Mouse (Mus musculus) adrenal gland, postnatal 4 days (tissue): Measurements from ENCODE around the gene Apopt1. TPM values are rescaled to one million over a fixed set of nuclear protein-coding genes. Genes with fewer than 3 reads are reported as not detected.

Experiments used
- DNase-seq, 2 experiments: peaks; one replicate each; pipeline ENCODE4 v3.0.0; 2021 to 2022; ENCODE audit warnings: low spot score in 2 of 2, mixed read lengths in 2 of 2
- total RNA-seq, 2 experiments: library from RNA; stranded (reverse); gene quantifications; 2 replicates each; pipeline ENCODE4 v1.2.3; 2021

The Apopt1 gene
- total RNA-seq, 2 experiments from 2014 or later, result 65.4 to 70.1 TPM

DNA sequence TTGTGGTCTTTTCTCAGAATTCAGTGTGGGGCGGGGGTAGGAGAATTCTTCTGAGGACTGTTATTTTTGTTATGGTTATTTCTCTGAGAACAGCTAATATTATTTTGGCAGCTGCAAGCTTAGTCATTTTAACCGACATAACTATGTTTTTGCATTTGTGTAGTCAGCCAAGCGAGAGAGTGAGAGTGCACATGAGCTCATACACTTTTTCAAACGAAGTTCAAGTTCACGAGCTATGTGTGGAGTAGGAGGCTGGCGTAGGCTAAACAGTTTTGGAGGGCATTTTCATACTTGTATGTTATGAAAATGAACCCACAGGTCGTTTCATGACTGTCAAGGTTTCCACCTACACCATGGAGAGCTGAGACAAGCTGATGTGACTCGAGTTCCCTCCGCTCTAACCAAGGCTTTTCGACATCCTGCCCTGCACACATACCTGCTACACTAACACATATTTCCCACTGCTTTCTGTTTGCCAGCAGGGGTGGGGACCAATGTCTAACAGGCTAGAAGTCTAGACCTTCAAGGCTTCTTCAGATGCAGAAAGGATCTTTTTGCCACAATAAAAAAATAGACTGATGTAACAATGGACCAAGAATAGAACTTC, 55.4 kb downstream of the Apopt1 start:
- DNase-seq, result no peak

GRCm38 (mm10) chr12:111769306-111769705, 56.2 kb downstream of the Apopt1 start:
- DNase-seq, result no peak

DNA sequence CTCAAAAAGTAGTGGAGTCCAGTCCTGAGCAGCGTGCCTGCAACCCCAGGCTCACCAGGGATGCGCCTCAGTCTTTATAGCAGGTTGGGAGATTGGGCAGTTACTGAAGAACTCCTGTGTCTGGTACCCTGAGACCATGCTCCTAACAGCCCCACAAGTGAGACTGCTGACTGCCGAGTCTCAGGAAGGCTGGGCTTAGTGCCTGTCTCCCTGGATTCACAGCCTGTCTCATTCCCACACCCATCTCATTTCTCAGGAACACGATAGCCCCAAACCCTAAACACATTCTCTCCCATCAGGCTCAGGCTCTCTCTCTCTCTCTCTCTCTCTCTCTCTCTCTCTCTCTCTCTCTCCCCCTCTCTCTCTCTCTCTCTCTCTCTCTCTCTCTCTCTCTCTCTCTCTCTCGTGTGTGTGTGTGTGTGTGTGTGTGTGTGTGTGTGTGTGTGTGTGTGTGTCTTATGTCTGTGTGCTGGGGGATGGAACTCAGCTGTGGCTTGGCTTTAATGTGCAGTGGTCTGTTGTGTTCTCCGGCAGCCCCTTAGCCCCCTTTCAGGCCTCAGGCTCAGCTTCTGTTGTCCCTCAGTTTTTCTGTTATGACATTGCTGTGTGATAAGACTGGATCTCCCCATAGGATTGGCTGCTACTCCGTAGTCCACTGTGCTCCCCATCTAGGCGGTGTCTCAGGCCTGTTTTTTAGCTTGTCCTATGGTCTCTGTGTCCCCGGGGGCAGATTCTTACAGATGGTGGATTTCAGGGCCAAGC, 56.9 kb downstream of the Apopt1 start:
- DNase-seq, result no peak

- DNase-seq, result no peak
Measured at GRCm38 (mm10) chr12:111770651-111771050, 57.6 kb downstream of the Apopt1 start.

GRCm38 (mm10) chr12:111774156-111774555, 61.1 kb downstream of the Apopt1 start:
- no peak for DNase-seq

DNA sequence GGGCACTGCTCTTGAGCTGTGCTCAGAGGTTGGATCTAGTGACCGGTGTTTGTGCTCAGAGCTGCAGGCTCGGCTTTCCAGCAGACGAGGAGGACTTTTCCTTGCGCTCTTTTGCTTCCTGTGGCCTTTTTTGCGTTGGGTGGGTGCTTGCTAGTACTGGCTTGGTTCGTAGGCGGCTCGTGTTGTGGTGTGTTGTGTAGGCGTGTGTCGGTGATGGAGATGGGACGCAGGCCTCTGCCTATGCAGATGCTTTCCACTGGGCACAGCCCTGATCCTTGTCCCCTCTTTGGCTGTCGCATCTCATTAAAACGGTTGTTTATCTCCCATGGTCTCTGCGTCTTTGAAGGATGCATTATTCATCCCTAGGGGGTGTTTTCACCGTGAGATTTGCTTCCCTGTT, 61.8 kb downstream of the Apopt1 start:
- DNase-seq, result no peak

DNA sequence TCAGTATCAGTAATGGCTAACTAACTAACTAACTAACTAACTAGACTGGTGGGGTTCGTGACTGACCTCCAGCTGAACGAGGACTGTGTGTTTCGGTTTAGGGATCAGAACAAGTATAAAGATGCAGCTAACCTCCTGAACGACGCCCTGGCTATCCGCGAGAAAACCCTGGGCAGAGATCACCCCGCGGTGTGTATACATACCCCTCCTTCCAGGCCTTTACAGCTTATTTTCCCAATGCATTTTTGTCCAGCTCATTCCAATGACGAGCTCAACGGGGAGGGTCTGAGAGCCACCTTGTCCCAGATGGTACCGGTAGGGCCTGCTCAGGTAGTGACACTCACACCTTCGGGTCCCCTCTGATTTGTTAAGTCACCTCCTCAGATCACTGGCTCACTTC, 64.9 kb downstream of the Apopt1 start:
- DNase-seq, result no peak

- no peak for DNase-seq
Measured at GRCm38 (mm10) chr12:111779544-111779943, 66.5 kb downstream of the Apopt1 start.

GRCm38 (mm10) chr12:111785174-111785573, 72.1 kb downstream of the Apopt1 start:
- no peak for DNase-seq

- DNase-seq, result no peak
Measured at GRCm38 (mm10) chr12:111787015-111787414, 74.0 kb downstream of the Apopt1 start.

- DNase-seq, result no peak
Measured at GRCm38 (mm10) chr12:111790090-111790489, 77.0 kb downstream of the Apopt1 start.

DNA sequence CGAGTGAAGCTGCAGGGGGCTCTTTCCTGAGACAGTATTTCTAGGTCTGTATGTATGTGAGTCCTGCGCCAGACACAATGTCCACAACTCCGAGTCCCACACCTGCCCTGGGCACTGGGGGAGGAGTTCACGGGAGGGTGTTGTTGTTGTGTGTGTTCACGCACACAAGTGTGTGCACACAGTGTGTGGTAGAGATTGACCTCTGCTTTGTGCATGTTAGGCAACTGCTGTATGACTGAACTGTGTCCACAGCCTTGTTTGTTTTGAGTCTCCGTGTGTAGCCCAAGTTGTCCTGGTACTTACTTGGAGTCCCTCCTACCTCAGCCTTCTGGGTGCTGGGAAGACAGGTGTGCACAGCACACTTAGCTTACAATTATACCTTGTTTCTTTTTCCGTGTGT, 77.6 kb downstream of the Apopt1 start:
- DNase-seq, result no peak

GRCm38 (mm10) chr12:111791474-111792104, 78.5 kb downstream of the Apopt1 start:
- no peak for DNase-seq

DNA sequence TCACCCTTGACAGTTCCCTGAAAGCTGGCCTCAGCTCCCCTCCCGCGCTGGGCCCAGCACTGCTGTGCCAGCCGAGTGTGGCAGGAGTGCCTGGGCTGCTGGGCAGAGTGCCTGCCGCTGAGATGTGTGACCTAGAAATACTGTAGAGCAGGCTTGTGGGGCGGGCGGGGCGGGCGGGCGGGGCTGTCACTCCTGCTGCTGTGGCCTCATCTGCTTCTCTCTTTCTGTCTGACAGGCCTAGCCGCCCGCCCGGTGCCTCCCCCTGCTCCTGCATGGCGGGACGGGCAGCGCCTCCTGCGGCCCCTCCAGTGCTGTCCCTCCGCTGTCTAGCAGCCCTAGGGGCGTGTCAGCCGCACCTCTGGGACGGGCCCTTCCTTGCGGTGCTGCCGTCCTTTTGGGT, 81.0 kb downstream of the Apopt1 start:
- DNase-seq, result no peak

DNA sequence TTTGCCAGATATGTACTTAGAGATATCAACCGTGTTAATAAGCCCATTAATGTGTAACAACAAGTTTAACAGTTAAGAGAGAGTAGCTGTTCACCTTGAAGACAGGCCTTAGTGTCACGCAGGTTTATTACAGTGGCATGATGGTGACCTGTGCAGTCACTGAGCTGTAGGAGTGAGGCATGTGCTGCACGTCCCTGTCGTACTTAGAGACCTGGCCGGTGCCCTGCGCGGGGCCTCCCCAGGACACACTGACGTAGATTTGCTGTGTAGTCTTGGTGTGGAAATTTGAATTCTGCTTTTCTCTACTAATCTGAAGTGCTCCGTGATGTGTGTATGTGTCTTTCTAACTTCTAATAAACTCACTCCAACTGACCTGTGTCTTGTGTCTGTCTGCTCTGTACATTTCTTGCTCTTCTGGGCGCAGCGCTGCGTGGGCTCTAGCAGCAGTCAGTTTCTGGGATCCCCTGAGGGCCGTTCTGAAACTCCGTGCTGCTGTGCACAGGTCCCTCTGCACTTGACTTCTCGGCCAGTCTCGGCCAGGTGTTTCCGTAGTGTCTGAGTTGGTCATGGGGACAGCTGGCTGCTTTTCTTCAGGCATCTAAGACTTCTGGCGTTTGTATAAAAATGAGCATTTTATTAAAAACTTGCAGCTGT, 81.6 kb downstream of the Apopt1 start:
- DNase-seq, result no peak

DNA sequence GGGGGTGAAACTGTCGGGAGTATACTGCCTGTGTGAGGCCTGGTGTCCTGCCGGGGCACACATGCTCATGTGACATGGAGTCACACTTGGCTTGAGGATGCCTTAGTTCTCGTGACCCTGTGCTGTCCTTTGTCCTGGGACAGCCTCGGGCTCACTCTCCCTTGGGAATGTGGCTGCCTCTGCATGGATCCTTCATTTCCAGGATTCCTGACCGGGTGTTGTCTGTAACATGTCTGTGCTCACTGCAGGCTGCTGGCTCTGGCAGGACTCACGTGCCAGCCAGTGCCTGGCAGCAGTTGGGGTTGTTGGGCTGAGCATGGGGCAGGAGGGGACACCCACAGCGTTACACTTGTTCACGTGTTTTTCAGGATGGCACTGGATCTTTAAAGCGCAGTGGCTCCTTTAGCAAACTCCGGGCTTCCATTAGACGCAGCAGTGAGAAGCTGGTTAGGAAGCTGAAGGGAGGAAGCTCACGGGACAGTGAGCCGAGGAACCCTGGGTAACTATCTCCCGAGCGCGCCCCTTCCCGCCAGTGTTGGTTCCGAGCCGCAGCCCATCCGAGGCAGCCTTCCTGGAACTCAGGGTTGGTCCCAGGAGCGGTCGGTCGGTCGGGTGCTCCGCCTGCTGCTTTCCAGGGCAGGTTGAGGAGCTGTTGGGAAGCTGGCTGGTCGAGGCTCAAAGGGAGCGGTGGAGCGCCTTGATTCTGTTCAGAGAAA, 82.3 kb downstream of the Apopt1 start:
- no peak for DNase-seq

- no peak for DNase-seq
Measured at GRCm38 (mm10) chr12:111797251-111797650, 84.2 kb downstream of the Apopt1 start.

GRCm38 (mm10) chr12:111798493-111798892, 85.4 kb downstream of the Apopt1 start:
- no peak for DNase-seq

DNA sequence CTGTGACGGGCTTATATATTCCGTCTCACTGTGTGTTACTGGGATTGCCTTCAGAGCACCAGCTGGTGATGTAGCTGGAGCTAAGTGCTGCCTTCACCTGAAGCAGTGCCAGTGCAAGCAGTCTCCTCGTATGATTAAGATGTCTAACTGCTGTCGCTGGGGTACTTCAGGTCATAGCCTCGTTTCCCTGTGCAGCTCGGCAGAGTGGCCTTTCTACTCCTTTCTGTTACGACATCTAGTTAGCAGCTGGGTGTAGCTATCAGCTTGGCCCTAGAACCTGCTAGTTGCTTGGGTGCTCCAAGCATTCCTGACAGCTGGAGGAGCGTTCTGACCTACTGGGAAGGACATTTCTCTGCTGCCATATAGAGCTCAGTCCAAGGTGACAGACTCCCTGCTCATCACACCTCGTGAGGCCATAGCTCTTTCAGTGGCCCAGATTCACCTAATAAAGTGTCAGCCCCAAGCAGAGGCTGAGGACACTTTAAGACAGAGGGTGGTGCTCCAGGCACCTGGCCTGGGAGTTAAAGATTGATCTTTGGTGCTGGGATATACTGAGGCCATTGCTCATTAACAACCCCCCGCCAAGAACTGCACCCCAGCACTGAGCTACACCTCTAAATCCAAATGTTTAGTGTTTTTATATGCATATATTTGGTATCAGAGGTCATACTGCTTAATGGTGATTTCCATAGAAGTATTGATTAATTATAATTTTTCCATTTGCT, 87.6 kb downstream of the Apopt1 start:
- no peak for DNase-seq

DNA sequence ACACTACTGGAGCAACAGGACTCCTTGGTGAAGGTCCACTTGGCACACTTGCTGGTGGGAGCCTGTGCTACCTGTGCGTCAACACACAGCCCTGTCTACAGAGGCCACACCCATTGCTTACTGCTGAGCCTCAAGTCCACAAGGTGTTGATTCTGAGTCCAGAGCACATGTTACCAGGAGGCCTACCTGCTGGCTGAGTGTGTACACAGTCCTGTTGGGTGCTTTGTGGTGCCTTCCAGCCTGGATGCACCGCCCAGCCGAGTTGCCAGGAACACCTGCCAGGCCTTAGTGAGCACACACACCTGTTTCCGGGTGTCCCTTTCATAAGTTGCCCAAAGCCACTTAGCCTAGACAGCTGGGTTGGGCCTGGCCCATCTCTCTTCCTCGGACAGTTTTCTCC, 90.5 kb downstream of the Apopt1 start:
- no peak for DNase-seq
